Mouse (Mus musculus) forebrain, embryonic 12.5 days (tissue): Measurements from ENCODE around the gene Spag9. TPM values are rescaled to one million over a fixed set of nuclear protein-coding genes. Genes with fewer than 3 reads are reported as not detected.
A peak's percentile ranks its signal among the peaks of the same experiment; 100 is the strongest.

Experiments used
- ATAC-seq: fragments of 200-750 bp; cut with Nextera tagmentation; 2 replicates; pipeline ENCODE4 v1.8.0; 2017; ENCODE audit warnings: moderate TSS enrichment; ENCODE audit not compliant: low FRiP score
- H3K27ac ChIP-seq: fragments of 300-500 bp; sonication (generic); 2 replicates; pipeline ENCODE4 v1.5.1; 2016; ENCODE audit warnings: mild to moderate bottlenecking
- H3K27me3 ChIP-seq: fragments of 300-500 bp; sonication (generic); 2 replicates; pipeline ENCODE4 v1.6.1; 2016; ENCODE audit warnings: mild to moderate bottlenecking
- H3K36me3 ChIP-seq: fragments of 300-500 bp; sonication (generic); replicated peaks from 2 replicates; pipeline ENCODE4 v1.6.1; 2016; ENCODE audit warnings: mild to moderate bottlenecking
- H3K4me1 ChIP-seq: fragments of 300-500 bp; sonication (generic); 2 replicates; pipeline ENCODE4 v1.6.1; 2016
- H3K4me2 ChIP-seq: fragments of 300-500 bp; sonication (generic); 2 replicates; pipeline ENCODE4 v1.6.1; 2016; ENCODE audit warnings: mild to moderate bottlenecking, moderate library complexity
- H3K4me3 ChIP-seq: fragments of 300-500 bp; sonication (generic); replicated peaks from 2 replicates; pipeline ENCODE4 v1.5.1; 2016; ENCODE audit warnings: mild to moderate bottlenecking
- H3K9ac ChIP-seq: fragments of 300-500 bp; sonication (generic); 2 replicates; pipeline ENCODE4 v1.6.1; 2016; ENCODE audit warnings: mild to moderate bottlenecking
- H3K9me3 ChIP-seq: fragments of 300-500 bp; sonication (generic); 2 replicates; pipeline ENCODE4 v1.6.1; 2016
- WGBS: fragments of 180-500 bp; shearing (Covaris S2); methylation state at CpG from one replicate; pipeline ENCODE4 v1.1.7; 2016; 5-methylcytosine and 5-hydroxymethylcytosine counted together
- polyA plus RNA-seq: library from polyadenylated mRNA; unstranded; fragments of >200 nt; fragmentation: Nextera tagmentation; extraction: Ambion mirVana; gene quantifications from 2 replicates; pipeline ENCODE4 v1.2.1, GENCODE M21; 2016

Gene Spag9
- polyA plus RNA-seq, 1 experiment from 2014 or later: 124 TPM

- Histone ChIP-seq H3K9ac (no peak overlapping the region), H3K27me3 (no peaks in the 10 kb centered on the region), H3K4me2 (no peak overlapping the region), H3K4me1 (peaks cover 12% of the 10 kb centered on the region), H3K4me3 (no peak overlapping the region), H3K27ac (no peak overlapping the region), H3K36me3 (peaks cover 23% of the 10 kb centered on the region), H3K9me3 (no peaks in the 10 kb centered on the region)
- WGBS: 86% methylated on average over 8 of the region's 8 CpGs
- ATAC-seq: no peak
These were observed 132.6 kb downstream of the Spag9 start for GRCm38 (mm10) chr11:94128506-94128905.

GRCm38 (mm10) chr11:94129261-94130059 is 133.6 kb downstream of the Spag9 start:
- H3K36me3 ChIP-seq: peaks cover 17% of the 10 kb centered on the region
- H3K9me3 ChIP-seq: no peaks in the 10 kb centered on the region
- ATAC-seq: 0 out of 2 replicates have a peak, but pooled peaks have one; percentile 24
- peaks cover 22% of the 10 kb centered on the region for H3K4me1 ChIP-seq
- H3K27ac ChIP-seq: no peak overlapping the region; the same call in 1 of the 2 replicates
- H3K9ac ChIP-seq: no peak overlapping the region
- H3K4me3 ChIP-seq: no peak overlapping the region
- H3K4me2 ChIP-seq: no peak overlapping the region
- H3K27me3 ChIP-seq: no peaks in the 10 kb centered on the region
- WGBS: 66% methylated on average over 12 of the region's 12 CpGs

- no peak for ATAC-seq
- Histone ChIP-seq H3K9ac (0 out of 2 replicates have a peak overlapping the region, but pooled peaks have one; percentile 1), H3K27me3 (no peaks in the 10 kb centered on the region), H3K9me3 (no peaks in the 10 kb centered on the region), H3K27ac (no peak overlapping the region), H3K36me3 (peaks cover 7% of the 10 kb centered on the region), H3K4me1 (peaks cover 25% of the 10 kb centered on the region), H3K4me2 (no peak overlapping the region), H3K4me3 (no peak overlapping the region)
- 67% methylated on average over 4 of the region's 4 CpGs for WGBS
These were observed 134.5 kb downstream of the Spag9 start for GRCm38 (mm10) chr11:94130118-94131095.

- H3K27ac ChIP-seq: no peak overlapping the region
- WGBS: 21% methylated on average over 11 of the region's 11 CpGs
- no peak overlapping the region for H3K4me3 ChIP-seq
These were observed 137.6 kb downstream of the Spag9 start for GRCm38 (mm10) chr11:94133344-94133955.

GRCm38 (mm10) chr11:94134076-94134838 is 138.4 kb downstream of the Spag9 start:
- Histone ChIP-seq H3K4me3 (no peak overlapping the region), H3K4me1 (peaks cover 32% of the 10 kb centered on the region), H3K36me3 (no peaks in the 10 kb centered on the region), H3K27ac (no peak overlapping the region), H3K4me2 (no peak overlapping the region), H3K9ac (peak overlapping the region; percentile 22; the same call in 1 of the 2 replicates), H3K27me3 (no peaks in the 10 kb centered on the region), H3K9me3 (no peaks in the 10 kb centered on the region)
- 43% methylated on average over 18 of the region's 18 CpGs for whole genome bisulfite sequencing
- no peak for ATAC-seq

More at GRCm38 (mm10) chr11:94133344-94133955, 137.6 kb downstream of the Spag9 start:
- peak; percentile 70 for ATAC-seq
- H3K36me3 ChIP-seq: no peaks in the 10 kb centered on the region
- H3K4me1 ChIP-seq: peaks cover 27% of the 10 kb centered on the region
- H3K9me3 ChIP-seq: no peaks in the 10 kb centered on the region
- H3K9ac ChIP-seq: no peak overlapping the region
- no peaks in the 10 kb centered on the region for H3K27me3 ChIP-seq
- H3K4me2 ChIP-seq: no peak overlapping the region

- Histone ChIP-seq H3K36me3 (no peaks in the 10 kb centered on the region), H3K4me2 (no peak overlapping the region), H3K4me3 (no peak overlapping the region), H3K9ac (no peak overlapping the region), H3K27ac (no peak overlapping the region), H3K27me3 (no peaks in the 10 kb centered on the region), H3K4me1 (peaks cover 26% of the 10 kb centered on the region), H3K9me3 (no peaks in the 10 kb centered on the region)
- 75% methylated on average over 8 of the region's 8 CpGs for WGBS
- ATAC-seq: no peak
These were observed 139.7 kb downstream of the Spag9 start for GRCm38 (mm10) chr11:94135581-94136001.

- H3K9ac ChIP-seq: no peak overlapping the region
- no peaks in the 10 kb centered on the region for H3K27me3 ChIP-seq
- no peak overlapping the region for H3K27ac ChIP-seq
- no peak for ATAC-seq
- peaks cover 26% of the 10 kb centered on the region for H3K4me1 ChIP-seq
- H3K9me3 ChIP-seq: no peaks in the 10 kb centered on the region
- no peak overlapping the region for H3K4me3 ChIP-seq
- no peaks in the 10 kb centered on the region for H3K36me3 ChIP-seq
- WGBS: 69% methylated on average over 7 of the region's 7 CpGs
- H3K4me2 ChIP-seq: no peak overlapping the region
These were observed 140.8 kb downstream of the Spag9 start for GRCm38 (mm10) chr11:94136656-94137055.

GRCm38 (mm10) chr11:94137326-94138061 is 141.6 kb downstream of the Spag9 start:
- H3K27ac ChIP-seq: 0 out of 2 replicates have a peak overlapping the region, but pooled peaks have one; percentile 25
- 83% methylated on average over 14 of the region's 14 CpGs for WGBS
- peaks cover 26% of the 10 kb centered on the region for H3K4me1 ChIP-seq
- H3K9me3 ChIP-seq: no peaks in the 10 kb centered on the region
- no peak overlapping the region for H3K4me3 ChIP-seq
- no peak overlapping the region for H3K4me2 ChIP-seq
- no peaks in the 10 kb centered on the region for H3K36me3 ChIP-seq
- peak overlapping the region; percentile 21; the same call in 1 of the 2 replicates for H3K9ac ChIP-seq
- H3K27me3 ChIP-seq: no peaks in the 10 kb centered on the region
- ATAC-seq: no peak

- WGBS: 71% methylated on average over 24 of the region's 24 CpGs
- no peak overlapping the region for H3K27ac ChIP-seq
- H3K4me3 ChIP-seq: no peak overlapping the region
- H3K27me3 ChIP-seq: no peaks in the 10 kb centered on the region
- H3K9me3 ChIP-seq: no peaks in the 10 kb centered on the region
- peaks cover 18% of the 10 kb centered on the region for H3K4me1 ChIP-seq
- no peak overlapping the region for H3K9ac ChIP-seq
- no peak for ATAC-seq
- no peaks in the 10 kb centered on the region for H3K36me3 ChIP-seq
- H3K4me2 ChIP-seq: no peak overlapping the region
These were observed 142.7 kb downstream of the Spag9 start for GRCm38 (mm10) chr11:94138411-94139231.

- no peak overlapping the region for H3K9ac ChIP-seq
- ATAC-seq: no peak
- H3K9me3 ChIP-seq: no peaks in the 10 kb centered on the region
- H3K27me3 ChIP-seq: no peaks in the 10 kb centered on the region
- H3K36me3 ChIP-seq: no peaks in the 10 kb centered on the region
- H3K4me3 ChIP-seq: no peak overlapping the region
- no peak overlapping the region for H3K4me2 ChIP-seq
- WGBS: 87% methylated on average over 5 of the region's 5 CpGs
- no peak overlapping the region for H3K27ac ChIP-seq
- H3K4me1 ChIP-seq: peaks cover 12% of the 10 kb centered on the region
These were observed 143.3 kb downstream of the Spag9 start for GRCm38 (mm10) chr11:94139232-94139620.
